Mouse (Mus musculus) heart, postnatal 25 days (tissue): ENCODE results near the gene 4930404H24Rik. TPM values are rescaled to one million over a fixed set of nuclear protein-coding genes. Genes with fewer than 3 reads are reported as not detected.

Experiments used
- DNase-seq: peaks from one replicate; pipeline ENCODE4 v3.0.0; 2022; ENCODE audit warnings: low spot score
- intact Hi-C: fragments of 180-260 bp; cut with DNase I; formaldehyde crosslinking; loops from one replicate; pipeline ENCODE4 v1.15.1; 2025
- total RNA-seq, 2 experiments: library from RNA; stranded (reverse); gene quantifications; 2 replicates each; pipeline ENCODE4 v1.2.3; 2021

The 4930404H24Rik gene
- total RNA-seq, 2 experiments from 2014 or later = not detected

- intact Hi-C loops = no loop called here
- no peak for DNase-seq
Observed at GRCm38 (mm10) chr2:153506385-153506784, 13.8 kb downstream of the 4930404H24Rik start.

GRCm38 (mm10) chr2:153507969-153508368 lies 15.4 kb downstream of the 4930404H24Rik start:
- intact Hi-C loops = no loop called here

GRCm38 (mm10) chr2:153508405-153508804 lies 15.8 kb downstream of the 4930404H24Rik start:
- DNase-seq = no peak
- intact Hi-C loops = no loop called here

More at GRCm38 (mm10) chr2:153507969-153508368, 15.4 kb downstream of the 4930404H24Rik start:
- DNase-seq = no peak

- no peak for DNase-seq
- intact Hi-C loops = no loop called here
Observed at GRCm38 (mm10) chr2:153509211-153510029, 16.8 kb downstream of the 4930404H24Rik start.

GRCm38 (mm10) chr2:153510136-153510535 lies 17.5 kb downstream of the 4930404H24Rik start:
- intact Hi-C loops = no loop called here

GRCm38 (mm10) chr2:153511562-153511961 lies 19.0 kb downstream of the 4930404H24Rik start:
- no peak for DNase-seq
- intact Hi-C loops = no loop called here

More at GRCm38 (mm10) chr2:153510136-153510535, 17.5 kb downstream of the 4930404H24Rik start:
- no peak for DNase-seq

GRCm38 (mm10) chr2:153512416-153513323 lies 20.1 kb downstream of the 4930404H24Rik start:
- intact Hi-C loops = no loop called here
- DNase-seq = no peak

GRCm38 (mm10) chr2:153513983-153514382 lies 21.4 kb downstream of the 4930404H24Rik start:
- no peak for DNase-seq
- intact Hi-C loops = no loop called here

- intact Hi-C loops = loop anchor here (5.0 kb wide), 1 partner anchor 73 kb away; no protein-coding TSS in a partner anchor
- DNase-seq = no peak
Observed at GRCm38 (mm10) chr2:153514497-153515380, 22.1 kb downstream of the 4930404H24Rik start.

GRCm38 (mm10) chr2:153515582-153515981 lies 23.0 kb downstream of the 4930404H24Rik start:
- intact Hi-C loops = loop anchor here (5.0 kb wide), 1 partner anchor 72 kb away; no protein-coding TSS in a partner anchor
- no peak for DNase-seq

GRCm38 (mm10) chr2:153516961-153517360 lies 24.4 kb downstream of the 4930404H24Rik start:
- DNase-seq = no peak
- intact Hi-C loops = loop anchor here (5.0 kb wide), 1 partner anchor 70 kb away; no protein-coding TSS in a partner anchor

GRCm38 (mm10) chr2:153520057-153520456 lies 27.5 kb downstream of the 4930404H24Rik start:
- intact Hi-C loops = no loop called here

GRCm38 (mm10) chr2:153522270-153522669 lies 29.7 kb downstream of the 4930404H24Rik start:
- no peak for DNase-seq
- intact Hi-C loops = no loop called here

More at GRCm38 (mm10) chr2:153520057-153520456, 27.5 kb downstream of the 4930404H24Rik start:
- no peak for DNase-seq

GRCm38 (mm10) chr2:153523143-153523542 lies 30.6 kb downstream of the 4930404H24Rik start:
- intact Hi-C loops = no loop called here
- DNase-seq = no peak

GRCm38 (mm10) chr2:153523656-153524055 lies 31.1 kb downstream of the 4930404H24Rik start:
- intact Hi-C loops = no loop called here
- no peak for DNase-seq

GRCm38 (mm10) chr2:153524727-153525126 lies 32.1 kb downstream of the 4930404H24Rik start:
- DNase-seq = no peak
- intact Hi-C loops = loop anchor here (5.0 kb wide), 1 partner anchor 32 kb away; the partner anchor contains the start of gene 4930404H24Rik

GRCm38 (mm10) chr2:153525906-153526311 lies 33.3 kb downstream of the 4930404H24Rik start:
- intact Hi-C loops = loop anchor here (5.0 kb wide), 1 partner anchor 34 kb away; the partner anchor contains the start of gene 4930404H24Rik
- no peak for DNase-seq

GRCm38 (mm10) chr2:153526850-153527530 lies 34.4 kb downstream of the 4930404H24Rik start:
- intact Hi-C loops = loop anchor here (5.0 kb wide), 1 partner anchor 35 kb away; the partner anchor contains the start of gene 4930404H24Rik
- no peak for DNase-seq
